Mouse (Mus musculus) brain, embryonic 14.5 days (tissue): ENCODE measurements at regions not wholly inside any gene's neighbourhood (a gene's known extent, or its start where the extent isn't known, plus 50 kb on each side); places are given as distances from the start of the nearest gene placed in this dataset.

Experiments
- CTCF ChIP-seq: fragments of 200-500 bp; IDR thresholded peaks from 2 replicates; pipeline ENCODE4 v1.5.1; 2012; ENCODE audit warnings: inconsistent platforms, mild to moderate bottlenecking, moderate library complexity, borderline replicate concordance; ENCODE audit not compliant: insufficient read depth, insufficient read length; ENCODE audit errors: extremely low read depth
- POLR2A ChIP-seq: fragments of 200-500 bp; IDR thresholded peaks from 2 replicates; pipeline ENCODE4 v1.6.1; 2012; ENCODE audit warnings: mild to moderate bottlenecking, inconsistent platforms, borderline replicate concordance; ENCODE audit not compliant: poor library complexity, insufficient read depth, insufficient read length, severe bottlenecking; ENCODE audit errors: extremely low read depth

GRCm38 (mm10) chr2:133176411-133176810, 230.7 kb upstream of the Fermt1 start:
- TF ChIP-seq POLR2A (no peak), CTCF (no peak)
